Mouse (Mus musculus) lung, postnatal 0 days (tissue): ENCODE data around the gene Cxcl10.

Experiments used
- CTCF ChIP-seq: IDR thresholded peaks from 2 replicates; pipeline ENCODE4 v1.5.1; 2016; ENCODE audit warnings: antibody characterized with exemption, mild to moderate bottlenecking
- EP300 ChIP-seq: IDR thresholded peaks from 2 replicates; pipeline ENCODE4 v1.6.1; 2016; ENCODE audit warnings: antibody characterized with exemption, mild to moderate bottlenecking, control low read depth

DNA sequence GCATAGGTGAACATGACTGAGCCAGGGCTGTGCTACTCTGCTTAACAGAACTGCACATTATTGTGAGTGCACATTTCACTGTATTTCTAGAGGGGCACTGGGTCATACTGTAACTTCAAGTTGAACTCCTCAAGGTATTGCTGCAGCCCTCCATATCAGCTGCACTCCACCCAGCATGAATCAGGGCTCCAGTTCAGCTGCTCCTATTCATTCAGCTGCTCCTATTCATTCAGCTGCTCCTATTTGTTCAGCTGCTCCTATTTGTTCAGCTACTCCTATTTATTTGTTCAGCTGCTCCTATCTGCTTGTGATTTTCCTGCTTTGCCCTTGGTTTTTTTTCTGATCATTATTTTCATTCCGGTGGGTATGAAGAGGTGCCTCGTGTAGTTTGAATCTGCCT, 41.3 kb upstream of the Cxcl10 start:
- TF ChIP-seq CTCF, result no peak
- TF ChIP-seq EP300, result no peak
